Comparison of ENCODE assay signal across 29 mouse cellular contexts in genomic region chr15:28162291-28162690, GRCm38 (mm10). TPM values are rescaled to one million over a fixed set of nuclear protein-coding genes. Genes with fewer than 3 reads are reported as not detected.
"Had no signal": no experiment of that assay in that cellular context is flagged by ENCODE, and none has a peak within 500 bp of the region (broad histone marks: within the 10 kb centered on the region; RNA-seq: fewer than 3 reads in every experiment).

No protein-coding gene starts in this region.

- H3K4me2 ChIP-seq: heart, embryonic 11.5 days; hindbrain, embryonic 13.5 days; hindbrain, embryonic 15.5 days; kidney, embryonic 15.5 days; limb, embryonic 13.5 days; limb, embryonic 15.5 days; liver, embryonic 12.5 days had no signal

- H3K36me3 ChIP-seq: hindbrain, embryonic 13.5 days; hindbrain, embryonic 15.5 days; kidney, embryonic 15.5 days; limb, embryonic 13.5 days; limb, embryonic 15.5 days; liver, embryonic 12.5 days had no signal

- H3K4me1 ChIP-seq: liver, embryonic 12.5 days had no signal

- H3K4me3 ChIP-seq: hindbrain, embryonic 13.5 days; hindbrain, embryonic 15.5 days; kidney, embryonic 15.5 days; limb, embryonic 13.5 days; limb, embryonic 15.5 days; liver, embryonic 12.5 days had no signal

- DNase-seq: forebrain, postnatal 0 days; gastrocnemius, postnatal 14 days; gastrocnemius, postnatal 36 days; heart, adult 18-20 months; heart, postnatal 14 days; heart, postnatal 36 days; kidney, adult 11 months; kidney, adult 2 months; kidney, adult 9 months; kidney, postnatal 14 days; kidney, postnatal 36 days; layer of hippocampus, adult 9-11 months; layer of hippocampus, postnatal 36 days; left cerebral cortex, postnatal 4 days had no signal

- H3K27ac ChIP-seq: hindbrain, embryonic 13.5 days; hindbrain, embryonic 15.5 days; hindbrain, postnatal 0 days; kidney, embryonic 15.5 days; kidney, postnatal 0 days; limb, embryonic 13.5 days; limb, embryonic 15.5 days; liver, embryonic 12.5 days; liver, embryonic 14.5 days had no signal

- H3K9me3 ChIP-seq: hindbrain, embryonic 13.5 days; hindbrain, embryonic 15.5 days; kidney, embryonic 15.5 days; limb, embryonic 13.5 days; limb, embryonic 15.5 days; liver, embryonic 12.5 days had no signal

- H3K9ac ChIP-seq: forebrain, postnatal 0 days; hindbrain, embryonic 13.5 days; hindbrain, embryonic 15.5 days; kidney, embryonic 15.5 days; limb, embryonic 13.5 days; limb, embryonic 15.5 days; liver, embryonic 12.5 days; liver, embryonic 14.5 days had no signal

- H3K27me3 ChIP-seq: hindbrain, embryonic 15.5 days; kidney, embryonic 15.5 days; limb, embryonic 13.5 days; limb, embryonic 15.5 days; liver, embryonic 12.5 days had no signal

- ATAC-seq: forebrain, postnatal 0 days; hindbrain, postnatal 0 days; intestine, embryonic 16.5 days; liver, embryonic 12.5 days had no signal

RNA-seq across cellular contexts. Expression of gene Dnah5, which starts 41.3 kb away (rescaled TPM):
- total RNA-seq: gastrocnemius, adult 8-10 months; gastrocnemius, postnatal 36 days; hematopoietic stem cell, adult 5-6 weeks had no signal
- polyA plus RNA-seq: heart, embryonic 14.5 days; limb, embryonic 11.5 days had no signal
